Mouse (Mus musculus) testis, adult 2 months (tissue): ENCODE results near the gene Tlr9.

Experiments
- CTCF ChIP-seq: fragments of 200-500 bp; IDR thresholded peaks from 2 replicates; pipeline ENCODE4 v1.5.1; 2012; ENCODE audit warnings: low read depth, mild to moderate bottlenecking, inconsistent platforms, low read length, moderate library complexity; ENCODE audit not compliant: control insufficient read depth, insufficient read depth, insufficient replicate concordance
- POLR2A ChIP-seq: fragments of 200-500 bp; IDR thresholded peaks from 2 replicates; pipeline ENCODE4 v1.6.1; 2012; ENCODE audit warnings: low read depth, mild to moderate bottlenecking, inconsistent platforms, low read length, moderate library complexity; ENCODE audit not compliant: control insufficient read depth

DNA sequence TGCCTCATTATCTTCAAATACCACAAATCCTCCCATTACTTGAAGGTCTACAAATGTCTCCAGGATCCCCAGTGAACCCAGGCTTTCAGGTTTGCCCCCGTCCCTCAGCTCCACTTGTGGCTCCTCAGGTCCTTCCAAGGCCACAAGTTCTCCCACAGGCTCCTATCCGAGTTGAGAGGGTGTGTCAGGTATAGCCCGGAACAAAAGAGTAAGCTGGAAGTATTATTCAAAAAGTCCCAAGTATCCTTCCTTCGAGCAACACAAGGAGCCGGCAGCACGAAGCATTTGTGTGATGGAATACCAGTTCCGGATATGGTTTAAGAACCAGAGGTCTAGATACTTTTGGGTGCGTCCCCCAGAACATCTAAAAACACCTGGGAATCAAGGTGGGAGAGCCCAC is 30.4 kb upstream of the Tlr9 start:
- TF ChIP-seq CTCF (no peak), POLR2A (no peak)
